Mouse (Mus musculus): Measurements from ENCODE around the gene Cldnd1. TPM values are rescaled to one million over a fixed set of nuclear protein-coding genes. Genes with fewer than 3 reads are reported as not detected.

Cldnd1 gene
- polyA plus RNA-seq, 1 experiment, result 2.6 TPM

DNA sequence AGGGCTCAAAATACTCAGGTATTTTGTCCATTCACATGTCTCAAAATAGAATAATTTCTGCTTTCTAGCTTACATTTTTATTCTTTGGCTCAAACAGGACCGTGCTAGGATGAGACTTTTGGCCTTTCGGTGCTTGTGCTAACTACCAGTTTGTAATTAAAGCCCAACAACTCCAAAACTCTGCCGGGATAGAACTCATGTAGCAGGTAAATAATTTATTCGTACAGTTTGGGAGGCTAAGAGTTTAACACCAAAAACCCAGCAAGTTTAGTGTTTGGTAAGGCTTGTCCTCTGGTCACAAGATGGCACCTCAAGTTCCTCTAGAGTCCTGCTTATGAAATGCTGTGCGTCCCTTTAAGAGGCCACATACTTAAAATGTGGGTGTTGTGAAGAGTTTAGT is 13.0 kb downstream of the Cldnd1 start:
- TF ChIP-seq GATA1 (IDR thresholded peaks at IDR 0.05; ENCODE audit: low read length), result no peak

DNA sequence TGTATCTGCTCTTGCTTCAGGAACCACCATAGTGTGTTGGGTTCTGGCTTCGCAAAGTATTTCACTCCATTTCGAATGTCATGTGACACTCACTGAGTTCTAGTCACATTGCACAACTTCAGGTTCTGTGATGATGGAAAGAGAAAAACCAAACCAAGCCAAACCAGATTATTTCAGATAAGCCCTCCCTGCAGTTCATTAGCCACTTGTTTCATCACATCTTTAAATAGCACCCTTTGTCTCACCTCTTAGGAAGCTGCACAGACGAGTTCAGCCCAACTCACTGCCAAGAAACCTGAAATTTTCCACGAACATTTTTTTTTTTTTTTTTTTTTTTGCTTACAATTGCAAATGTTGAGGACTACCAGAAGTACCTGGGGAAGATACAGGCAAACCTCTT is 19.0 kb downstream of the Cldnd1 start:
- TF ChIP-seq GATA1 (IDR thresholded peaks at IDR 0.05; ENCODE audit: low read length), result no peak

DNA sequence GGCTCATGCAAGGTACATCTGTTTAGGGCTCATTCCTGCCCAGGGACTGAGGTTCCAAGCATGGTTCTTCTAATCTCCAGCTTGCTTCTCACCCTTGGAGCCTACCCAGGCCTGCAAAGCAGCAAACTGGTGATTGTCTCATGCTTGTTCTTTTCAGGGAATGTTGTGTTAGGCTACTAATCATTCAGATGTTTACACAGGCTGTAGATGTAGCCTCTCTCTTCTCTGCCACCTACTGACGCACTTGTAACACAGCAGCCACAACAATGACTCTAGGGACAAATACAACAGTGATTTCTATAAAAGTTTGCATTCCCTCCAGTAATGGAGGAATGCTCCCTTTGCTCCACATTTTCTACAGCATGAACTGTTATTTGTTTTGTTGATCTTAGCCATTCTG is 23.6 kb downstream of the Cldnd1 start:
- no peak for TF ChIP-seq GATA1 (IDR thresholded peaks at IDR 0.05; ENCODE audit: low read length)

DNA sequence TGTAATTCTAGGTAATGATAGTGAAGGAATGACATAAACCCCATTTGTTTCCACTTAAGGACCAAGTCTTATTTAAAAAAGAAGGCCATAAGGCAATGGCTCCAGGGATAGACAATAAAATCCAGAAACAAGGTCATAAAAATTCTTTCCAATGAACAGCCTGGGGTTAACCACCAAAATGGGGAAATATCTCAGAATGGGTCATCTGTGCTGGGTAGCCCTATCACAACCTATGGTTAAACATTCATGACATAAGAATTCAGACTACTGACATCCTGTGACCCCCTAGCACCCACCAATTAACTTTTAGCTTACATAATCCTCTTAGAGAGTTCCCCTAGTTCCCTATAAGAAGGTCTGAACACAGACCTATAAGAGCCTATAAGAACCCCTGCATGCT is 28.5 kb downstream of the Cldnd1 start:
- TF ChIP-seq GATA1 (IDR thresholded peaks at IDR 0.05; ENCODE audit: low read length), result no peak

DNA sequence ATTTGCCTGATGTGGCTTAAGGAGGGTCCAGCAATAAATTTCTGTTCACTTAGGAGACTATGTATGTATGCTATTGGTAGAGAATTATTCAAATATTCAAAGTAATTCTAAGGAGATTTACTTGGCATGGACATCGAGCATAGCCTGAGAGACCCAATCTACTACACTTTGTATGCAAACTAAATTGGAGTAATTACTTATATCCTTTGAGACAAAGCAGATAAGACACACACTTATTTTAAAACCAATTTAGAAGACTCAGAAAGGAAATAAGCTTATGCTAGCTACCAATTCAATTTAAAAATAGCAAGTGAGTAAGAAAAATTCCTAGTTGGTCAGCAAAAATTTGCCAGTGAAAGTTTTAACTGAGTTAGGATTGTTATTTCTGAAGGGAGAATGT is 35.4 kb downstream of the Cldnd1 start, which contains the start of gene Olfr172:
TSS of gene Olfr172 (minus strand) at position 101 of the 400 bp plus-strand sequence.
- no peak for TF ChIP-seq GATA1 (IDR thresholded peaks at IDR 0.05; ENCODE audit: low read length)

Other genes with a start within 250 kb of the Cldnd1 start
- 250 and 254 TPM in 2 replicates for gene St3gal6, start 203.7 kb upstream of the Cldnd1 start, polyA plus RNA-seq (2012)
- not detected in 2 replicates for gene Gm813, start 110.9 kb upstream of the Cldnd1 start, polyA plus RNA-seq (2012)
- not detected in 2 replicates for gene E330017A01Rik, start 89.2 kb upstream of the Cldnd1 start, polyA plus RNA-seq (2012)
- 192 and 206 TPM in 2 replicates for gene Cpox, start 57.6 kb upstream of the Cldnd1 start, polyA plus RNA-seq (2012)
- gene Gpr15, start 8.8 kb upstream of the Cldnd1 start, polyA plus RNA-seq (2012), result not detected in 2 replicates
- not detected in 2 replicates for gene Olfr172, start 35.3 kb downstream of the Cldnd1 start, polyA plus RNA-seq (2012)
- not detected in 2 replicates for gene Olfr173, start 72.4 kb downstream of the Cldnd1 start, polyA plus RNA-seq (2012)
- not detected in 2 replicates for gene Olfr175-ps1, start 98.9 kb downstream of the Cldnd1 start, polyA plus RNA-seq (2012)
- gene Olfr177, start 146.9 kb downstream of the Cldnd1 start, polyA plus RNA-seq (2012), result not detected in 2 replicates
- not detected in 2 replicates for gene Olfr178, start 164.2 kb downstream of the Cldnd1 start, polyA plus RNA-seq (2012)
- not detected in 2 replicates for gene Olfr181, start 200.8 kb downstream of the Cldnd1 start, polyA plus RNA-seq (2012)
- gene Olfr180, start 201.5 kb downstream of the Cldnd1 start, polyA plus RNA-seq (2012), result not detected in 2 replicates